Mouse (Mus musculus): ENCODE results near the gene Fnbp1. TPM values are rescaled to one million over a fixed set of nuclear protein-coding genes. Genes with fewer than 3 reads are reported as not detected.

Fnbp1 gene
- polyA plus RNA-seq, 1 experiment from 2014 or later = 20.3 TPM

GRCm38 (mm10) chr2:31069114-31069445 is 72.7 kb downstream of the Fnbp1 start:
- Histone ChIP-seq H3K9me3 (no peaks in the 10 kb centered on the region), H3K36me3 (peaks cover 13% of the 10 kb centered on the region; the same call in 1 of the 2 replicates), H3K9ac (no peak overlapping the region), H3K4me2 (replicated peaks) (no peak overlapping the region; the same call in 1 of the 2 replicates), H3K27ac (peak overlapping the region; percentile 66), H3K4me1 (peaks cover 22% of the 10 kb centered on the region), H3K27me3 (replicated peaks) (no peaks in the 10 kb centered on the region), H3K4me3 (no peak overlapping the region)
- 62% methylated on average over 4 of the region's 4 CpGs for WGBS
- 0 out of 2 replicates have a peak, but pooled peaks have one; percentile 37 for ATAC-seq (ENCODE audit: low FRiP score, low read depth)

GRCm38 (mm10) chr2:31068246-31069113 is 73.3 kb downstream of the Fnbp1 start:
- Histone ChIP-seq H3K4me3 (no peak overlapping the region), H3K27ac (peak overlapping the region; percentile 66), H3K9ac (no peak overlapping the region), H3K27me3 (replicated peaks) (no peaks in the 10 kb centered on the region), H3K36me3 (peaks cover 9% of the 10 kb centered on the region; the same call in 1 of the 2 replicates), H3K4me1 (peaks cover 22% of the 10 kb centered on the region), H3K9me3 (no peaks in the 10 kb centered on the region), H3K4me2 (replicated peaks) (peak overlapping the region; percentile 0; the same call in 1 of the 2 replicates)
- WGBS = 5% methylated on average over 13 of the region's 13 CpGs
- peak; percentile 84 for ATAC-seq (ENCODE audit: low FRiP score, low read depth)

- ATAC-seq (ENCODE audit: low FRiP score, low read depth) = peak; percentile 44; the same call in 1 of the 2 replicates
- Histone ChIP-seq H3K4me1 (peaks cover 22% of the 10 kb centered on the region), H3K9me3 (no peaks in the 10 kb centered on the region), H3K9ac (no peak overlapping the region), H3K36me3 (peaks cover 5% of the 10 kb centered on the region; the same call in 1 of the 2 replicates), H3K4me3 (no peak overlapping the region), H3K4me2 (replicated peaks) (peak overlapping the region; percentile 0; the same call in 1 of the 2 replicates), H3K27me3 (replicated peaks) (no peaks in the 10 kb centered on the region), H3K27ac (peak overlapping the region; percentile 43)
- 31% methylated on average over 7 of the region's 7 CpGs for WGBS
Measured at GRCm38 (mm10) chr2:31067696-31068245, 74.0 kb downstream of the Fnbp1 start.

- no peak overlapping the region for H3K9ac ChIP-seq
- no peaks in the 10 kb centered on the region for H3K9me3 ChIP-seq
- WGBS = 82% methylated on average over 13 of the region's 13 CpGs
- H3K27ac ChIP-seq = no peak overlapping the region
- H3K4me3 ChIP-seq = no peak overlapping the region
- H3K4me2 ChIP-seq (replicated peaks) = no peak overlapping the region
- H3K4me1 ChIP-seq = peaks cover 22% of the 10 kb centered on the region
- H3K36me3 ChIP-seq = no peaks in the 10 kb centered on the region
- no peak for ATAC-seq (ENCODE audit: low FRiP score, low read depth)
- no peaks in the 10 kb centered on the region for H3K27me3 ChIP-seq (replicated peaks)
Measured at GRCm38 (mm10) chr2:31067059-31067595, 74.7 kb downstream of the Fnbp1 start.

DNA sequence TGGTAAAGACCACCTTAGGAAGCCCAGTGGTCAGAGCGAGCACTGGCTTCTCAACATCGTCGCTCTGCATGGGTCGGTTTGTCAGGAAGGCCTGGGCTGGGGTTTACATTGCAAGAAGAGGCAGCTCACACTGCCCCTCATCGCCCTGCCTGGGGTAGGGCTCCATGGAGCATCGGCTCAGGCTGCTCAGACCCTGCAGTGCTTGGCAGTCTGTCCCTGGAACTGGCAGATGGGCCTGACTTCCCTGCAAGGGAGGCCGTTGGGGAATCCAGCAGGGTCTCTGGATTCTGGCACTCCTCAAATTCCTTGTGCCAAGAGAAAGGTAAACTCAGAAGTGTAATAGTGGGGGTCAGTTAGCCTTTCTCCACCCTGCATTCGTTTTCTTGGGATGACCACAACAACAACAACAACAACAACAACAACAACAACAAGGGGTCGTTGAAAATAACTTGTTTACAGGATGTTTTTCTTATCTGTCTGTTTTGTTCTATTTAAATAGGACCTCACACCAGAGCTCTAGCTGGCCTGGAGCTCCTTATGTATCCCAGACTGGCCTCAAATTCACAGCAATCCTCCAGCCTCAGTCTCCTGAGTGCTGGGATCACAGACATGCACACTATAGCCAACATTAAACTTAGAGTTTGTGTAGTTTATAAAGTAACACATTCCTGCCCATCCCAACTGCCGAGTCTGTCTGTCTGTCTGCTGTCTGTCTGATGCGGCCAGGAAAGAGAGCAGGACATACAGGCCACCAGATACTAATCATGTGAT is 75.6 kb downstream of the Fnbp1 start:
- no peaks in the 10 kb centered on the region for H3K9me3 ChIP-seq
- H3K27ac ChIP-seq = no peak overlapping the region
- no peaks in the 10 kb centered on the region for H3K36me3 ChIP-seq
- no peaks in the 10 kb centered on the region for H3K27me3 ChIP-seq (replicated peaks)
- no peak overlapping the region for H3K9ac ChIP-seq
- WGBS = 86% methylated on average over 11 of the region's 11 CpGs
- no peak for ATAC-seq (ENCODE audit: low FRiP score, low read depth)
- H3K4me2 ChIP-seq (replicated peaks) = no peak overlapping the region
- H3K4me1 ChIP-seq = peaks cover 22% of the 10 kb centered on the region
- H3K4me3 ChIP-seq = no peak overlapping the region

DNA sequence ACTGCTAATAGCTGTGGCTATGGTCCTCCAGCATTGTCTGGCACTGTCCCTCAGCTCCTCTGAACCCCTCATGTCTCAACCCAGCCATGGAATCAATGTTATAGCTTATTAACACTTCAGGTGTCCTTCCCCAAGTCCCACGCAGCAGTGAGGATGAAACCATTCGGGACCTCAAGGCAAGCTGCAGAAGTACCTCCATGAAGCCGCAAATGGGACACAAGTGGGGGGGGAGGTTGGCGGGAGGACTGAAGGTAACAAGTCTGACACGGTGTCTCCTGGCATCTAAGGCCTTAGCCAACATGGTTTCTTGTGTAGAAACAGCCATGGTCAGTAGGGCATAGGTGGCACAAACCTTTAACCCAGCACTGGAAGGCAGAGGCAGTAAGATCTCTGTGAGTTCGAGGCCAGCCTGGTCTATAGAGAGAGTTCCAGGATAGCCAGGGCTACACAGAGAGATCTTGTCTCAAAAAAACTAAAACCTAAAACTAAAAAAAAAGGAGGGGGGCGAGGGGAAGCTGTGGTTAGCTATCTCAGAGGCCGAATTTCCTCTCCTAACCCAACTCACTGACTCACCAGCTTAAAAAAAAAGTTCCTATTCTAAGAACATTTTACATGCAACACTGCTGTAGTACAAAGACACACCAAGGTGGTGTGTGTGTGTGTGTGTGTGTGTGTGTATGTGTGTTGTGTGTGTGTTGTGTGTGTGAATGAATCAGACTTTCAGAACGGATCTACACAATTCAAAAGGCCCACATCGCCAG is 79.8 kb downstream of the Fnbp1 start:
- H3K27ac ChIP-seq = no peak overlapping the region
- H3K27me3 ChIP-seq (replicated peaks) = no peaks in the 10 kb centered on the region
- H3K4me3 ChIP-seq = no peak overlapping the region
- WGBS = 91% methylated on average over 10 of the region's 10 CpGs
- ATAC-seq (ENCODE audit: low FRiP score, low read depth) = no peak
- no peak overlapping the region for H3K4me2 ChIP-seq (replicated peaks)
- H3K4me1 ChIP-seq = peaks cover 3% of the 10 kb centered on the region
- H3K36me3 ChIP-seq = no peaks in the 10 kb centered on the region; the same call in 1 of the 2 replicates
- H3K9me3 ChIP-seq = no peaks in the 10 kb centered on the region
- no peak overlapping the region for H3K9ac ChIP-seq

DNA sequence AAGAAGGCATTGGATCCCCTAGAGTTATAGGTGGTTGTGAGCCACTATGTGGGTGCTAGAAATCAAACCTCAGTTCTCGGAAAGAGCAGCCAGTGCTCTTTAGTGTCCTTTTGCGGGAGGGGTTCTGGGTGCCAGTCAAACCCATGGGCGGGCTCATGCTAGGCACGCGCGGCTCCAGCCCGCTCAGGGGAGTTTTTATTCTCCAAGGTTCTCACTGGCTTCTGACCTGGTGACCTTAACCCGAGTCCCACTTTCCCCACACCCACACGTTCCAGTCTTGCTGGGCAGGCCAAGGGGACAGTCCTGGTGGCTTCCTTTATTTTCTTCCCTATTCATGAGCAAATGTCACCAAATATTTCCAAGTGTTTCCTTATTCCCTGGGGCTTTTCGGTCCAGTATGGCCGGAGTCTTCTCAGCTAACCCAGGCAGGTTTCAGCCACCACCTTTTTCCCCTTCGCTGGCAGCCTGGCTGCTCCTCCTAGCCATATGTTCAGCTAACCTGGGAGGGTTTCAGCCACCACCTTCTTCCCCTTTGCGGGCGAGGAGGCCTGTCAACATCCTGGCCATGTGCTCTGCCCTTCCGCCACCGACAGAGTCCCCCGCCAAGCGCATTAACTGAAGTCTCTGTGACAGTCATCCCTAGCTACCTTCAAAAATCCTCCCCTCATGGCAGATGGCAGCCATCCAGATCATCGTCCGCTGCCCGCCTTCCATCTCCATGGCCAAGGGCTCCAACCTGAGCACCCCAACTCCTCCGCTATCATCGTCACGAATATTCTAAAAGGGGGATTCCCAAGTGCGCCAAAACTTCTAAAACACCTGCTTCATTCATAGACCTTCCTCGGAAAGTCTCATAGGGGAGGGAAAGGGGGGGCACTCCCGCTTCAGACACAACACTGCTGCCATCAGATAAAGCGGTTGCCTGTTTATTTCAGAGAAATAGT is 80.7 kb downstream of the Fnbp1 start:
- Histone ChIP-seq H3K27ac (no peak overlapping the region), H3K27me3 (replicated peaks) (no peaks in the 10 kb centered on the region), H3K4me1 (no peaks in the 10 kb centered on the region), H3K9ac (no peak overlapping the region), H3K36me3 (peaks cover 6% of the 10 kb centered on the region), H3K9me3 (no peaks in the 10 kb centered on the region), H3K4me2 (replicated peaks) (no peak overlapping the region), H3K4me3 (no peak overlapping the region)
- ATAC-seq (ENCODE audit: low FRiP score, low read depth) = no peak
- WGBS = 85% methylated on average over 28 of the region's 28 CpGs

DNA sequence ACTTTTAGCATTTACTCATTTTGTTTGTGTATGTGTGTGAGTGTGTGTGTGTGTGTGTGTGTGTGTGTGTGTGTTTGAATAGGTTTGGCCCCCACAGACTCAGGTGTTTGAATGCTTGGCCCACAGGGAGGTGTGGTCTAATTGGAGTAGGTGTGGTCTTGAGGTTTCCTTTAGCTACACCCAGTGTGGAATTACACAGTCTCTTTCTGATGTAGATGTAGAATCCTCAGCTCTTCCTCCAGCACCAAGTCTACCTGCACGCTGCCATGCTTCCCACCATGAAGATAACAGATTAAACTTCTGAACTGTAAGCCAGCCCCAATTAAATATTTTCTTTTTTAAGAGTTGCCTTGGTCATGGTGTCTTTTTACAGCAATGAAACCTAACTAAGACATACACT is 81.5 kb downstream of the Fnbp1 start:
- WGBS = 90% methylated on average over 1 of the region's 1 CpGs
- Histone ChIP-seq H3K27me3 (replicated peaks) (no peaks in the 10 kb centered on the region), H3K9ac (no peak overlapping the region), H3K36me3 (peaks cover 14% of the 10 kb centered on the region), H3K4me1 (no peaks in the 10 kb centered on the region), H3K4me3 (no peak overlapping the region), H3K27ac (no peak overlapping the region), H3K9me3 (no peaks in the 10 kb centered on the region), H3K4me2 (replicated peaks) (no peak overlapping the region)
- no peak for ATAC-seq (ENCODE audit: low FRiP score, low read depth)

- Histone ChIP-seq H3K27ac (no peak overlapping the region), H3K36me3 (peaks cover 28% of the 10 kb centered on the region), H3K4me3 (no peak overlapping the region), H3K27me3 (replicated peaks) (no peaks in the 10 kb centered on the region), H3K4me2 (replicated peaks) (no peak overlapping the region), H3K9me3 (no peaks in the 10 kb centered on the region), H3K9ac (no peak overlapping the region), H3K4me1 (no peaks in the 10 kb centered on the region)
- WGBS = 93% methylated on average over 4 of the region's 4 CpGs
- no peak for ATAC-seq (ENCODE audit: low FRiP score, low read depth)
Measured at GRCm38 (mm10) chr2:31058443-31058842, 83.4 kb downstream of the Fnbp1 start.

DNA sequence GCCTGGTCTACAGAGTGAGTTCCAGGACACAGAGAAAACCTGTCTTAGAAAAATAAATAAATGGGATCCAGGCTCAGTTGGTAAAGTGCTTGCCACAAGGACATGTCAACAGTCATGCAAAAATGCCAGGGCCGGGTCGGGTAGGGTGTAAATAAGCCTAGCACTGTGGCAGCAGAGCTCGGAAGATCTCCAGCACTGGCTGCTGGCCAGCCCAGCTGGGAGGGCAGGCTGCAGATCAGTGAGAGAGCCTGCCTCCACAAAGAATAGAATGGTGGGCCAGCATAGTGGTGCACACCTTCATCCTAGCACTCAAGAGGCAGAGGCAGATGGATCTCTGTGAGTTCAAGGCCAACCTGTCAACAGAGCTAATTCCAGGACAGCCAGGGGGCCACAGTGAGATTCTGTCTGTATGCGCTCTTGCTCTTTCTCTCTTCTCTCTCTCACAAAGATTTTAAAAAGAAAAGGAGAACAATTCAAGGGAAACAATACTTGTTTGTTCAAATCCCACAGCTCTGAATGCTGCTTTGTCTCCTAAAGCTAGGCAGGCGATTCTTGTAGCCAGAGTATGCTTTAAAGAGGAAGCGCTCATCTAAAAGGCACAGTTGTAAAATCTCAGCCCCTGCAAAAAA is 84.1 kb downstream of the Fnbp1 start:
- no peak for ATAC-seq (ENCODE audit: low FRiP score, low read depth)
- H3K27ac ChIP-seq = no peak overlapping the region
- H3K9ac ChIP-seq = no peak overlapping the region
- no peaks in the 10 kb centered on the region for H3K4me1 ChIP-seq
- H3K9me3 ChIP-seq = no peaks in the 10 kb centered on the region
- no peak overlapping the region for H3K4me2 ChIP-seq (replicated peaks)
- 67% methylated on average over 6 of the region's 6 CpGs for WGBS
- no peaks in the 10 kb centered on the region for H3K27me3 ChIP-seq (replicated peaks)
- H3K36me3 ChIP-seq = peaks cover 34% of the 10 kb centered on the region
- no peak overlapping the region for H3K4me3 ChIP-seq
